Mouse (Mus musculus) monocyte, adult 59 days (primary cell): Measurements from ENCODE around the gene Awat1. TPM values are rescaled to one million over a fixed set of nuclear protein-coding genes. Genes with fewer than 3 reads are reported as not detected.

Experiments
- total RNA-seq, 2 experiments: library from RNA; stranded (reverse); gene quantifications; one replicate each; pipeline ENCODE4 v1.2.4; 2023

Awat1 gene
- not detected for total RNA-seq

DNA sequence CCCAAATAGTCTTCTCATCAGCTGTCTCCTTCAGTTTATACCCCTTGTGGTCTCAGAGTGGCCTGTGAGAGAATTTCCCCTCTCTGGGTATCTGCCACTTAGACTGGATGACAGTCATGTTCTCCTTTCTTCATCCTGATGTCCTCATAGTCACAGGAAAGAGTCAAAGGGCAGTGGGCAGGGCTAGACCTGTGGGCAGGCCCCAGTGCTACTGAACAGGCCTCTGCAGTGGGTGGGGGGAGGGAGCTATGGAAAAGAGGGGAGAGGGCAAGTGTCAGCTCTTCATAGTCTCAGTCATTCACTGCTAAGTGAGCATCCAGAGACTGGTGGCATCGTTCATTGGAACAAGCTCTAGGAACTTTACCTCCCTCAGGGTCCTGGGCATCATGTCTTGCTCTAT, at the start of gene Awat1:
Gene Awat1 (plus strand): TSS at position 301 of the 400 bp plus-strand sequence.

DNA sequence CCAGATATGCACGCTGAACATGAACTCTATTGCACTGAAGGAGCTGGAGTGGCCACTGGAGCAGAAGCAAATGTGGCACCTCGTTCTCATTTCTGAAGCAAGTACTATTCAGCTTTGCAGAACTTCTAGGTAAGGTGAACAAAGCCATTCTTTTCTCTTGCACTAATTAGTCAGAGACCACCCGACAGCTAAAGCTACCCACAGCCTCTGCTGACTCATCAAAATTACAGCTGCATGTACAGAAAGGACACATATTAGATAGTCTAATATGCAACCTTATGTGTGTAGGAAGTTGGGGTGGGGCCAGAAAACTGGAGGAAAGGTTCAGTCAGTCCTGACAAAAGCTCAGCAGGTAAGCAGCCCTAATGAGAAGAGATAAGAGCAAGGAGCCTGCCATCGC, 47.6 kb upstream of the Awat1 start, which contains the start of gene Dgat2l6:
Gene Dgat2l6 (plus strand): TSS at position 368 of the 400 bp plus-strand sequence.

DNA sequence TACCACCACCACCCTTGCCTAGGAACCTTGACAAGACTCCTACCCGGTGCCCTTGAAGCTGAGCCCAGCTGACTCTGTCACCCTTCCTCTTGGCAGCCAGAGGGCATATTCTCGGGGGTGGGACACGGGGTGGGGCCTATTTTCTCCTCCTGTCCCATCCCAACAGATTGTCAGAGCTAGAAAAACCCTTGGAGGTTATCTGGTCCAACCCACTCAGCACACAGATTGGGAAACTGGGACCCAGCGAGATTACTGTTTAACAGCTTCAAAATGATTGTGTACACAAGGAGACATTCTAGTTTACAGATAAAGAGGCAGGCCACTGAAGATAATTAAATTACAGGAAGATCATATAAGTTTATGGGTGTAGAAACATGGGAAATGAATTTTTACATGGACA, 22.7 kb downstream of the Awat1 start, which contains the start of gene P2ry4:
Gene P2ry4 (minus strand): TSS at position 79 of the 400 bp plus-strand sequence.

DNA sequence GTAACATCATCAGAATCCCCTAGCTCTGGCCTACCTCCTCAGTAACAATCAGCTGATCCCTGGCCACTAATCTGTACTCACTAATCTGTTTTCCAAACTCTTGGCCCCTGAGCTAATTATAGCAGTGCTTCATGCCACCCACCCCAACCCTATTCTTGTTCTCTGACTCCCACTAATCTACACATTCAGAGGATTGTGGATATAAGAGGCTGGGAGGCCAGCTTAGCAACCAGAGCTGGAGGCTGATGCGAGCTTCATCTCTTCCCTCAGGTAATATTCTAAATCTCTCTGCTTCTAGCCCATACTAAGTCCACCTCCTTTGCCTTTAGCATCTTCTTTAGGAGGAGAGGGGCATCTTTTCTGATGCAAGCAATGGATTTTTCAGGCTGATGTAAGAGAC, 33.3 kb downstream of the Awat1 start, which contains the start of gene Arr3:
Gene Arr3 (plus strand): TSS at position 184 of the 400 bp plus-strand sequence.

DNA sequence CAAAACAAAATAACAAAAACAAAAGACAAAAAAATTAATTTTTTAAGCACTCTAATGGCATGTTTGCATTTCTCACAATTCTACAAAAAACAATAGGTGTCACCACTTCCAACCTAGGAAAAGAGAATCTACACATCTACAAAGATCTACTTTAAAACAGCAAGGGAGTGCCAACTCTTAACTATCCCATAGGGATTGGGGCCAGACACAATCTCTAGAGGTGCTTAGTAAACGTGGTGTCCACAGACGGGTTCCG, 53.4 kb downstream of the Awat1 start, which contains the start of gene Kif4:
Gene Kif4 (plus strand): TSS at position 192 of the 256 bp plus-strand sequence.

DNA sequence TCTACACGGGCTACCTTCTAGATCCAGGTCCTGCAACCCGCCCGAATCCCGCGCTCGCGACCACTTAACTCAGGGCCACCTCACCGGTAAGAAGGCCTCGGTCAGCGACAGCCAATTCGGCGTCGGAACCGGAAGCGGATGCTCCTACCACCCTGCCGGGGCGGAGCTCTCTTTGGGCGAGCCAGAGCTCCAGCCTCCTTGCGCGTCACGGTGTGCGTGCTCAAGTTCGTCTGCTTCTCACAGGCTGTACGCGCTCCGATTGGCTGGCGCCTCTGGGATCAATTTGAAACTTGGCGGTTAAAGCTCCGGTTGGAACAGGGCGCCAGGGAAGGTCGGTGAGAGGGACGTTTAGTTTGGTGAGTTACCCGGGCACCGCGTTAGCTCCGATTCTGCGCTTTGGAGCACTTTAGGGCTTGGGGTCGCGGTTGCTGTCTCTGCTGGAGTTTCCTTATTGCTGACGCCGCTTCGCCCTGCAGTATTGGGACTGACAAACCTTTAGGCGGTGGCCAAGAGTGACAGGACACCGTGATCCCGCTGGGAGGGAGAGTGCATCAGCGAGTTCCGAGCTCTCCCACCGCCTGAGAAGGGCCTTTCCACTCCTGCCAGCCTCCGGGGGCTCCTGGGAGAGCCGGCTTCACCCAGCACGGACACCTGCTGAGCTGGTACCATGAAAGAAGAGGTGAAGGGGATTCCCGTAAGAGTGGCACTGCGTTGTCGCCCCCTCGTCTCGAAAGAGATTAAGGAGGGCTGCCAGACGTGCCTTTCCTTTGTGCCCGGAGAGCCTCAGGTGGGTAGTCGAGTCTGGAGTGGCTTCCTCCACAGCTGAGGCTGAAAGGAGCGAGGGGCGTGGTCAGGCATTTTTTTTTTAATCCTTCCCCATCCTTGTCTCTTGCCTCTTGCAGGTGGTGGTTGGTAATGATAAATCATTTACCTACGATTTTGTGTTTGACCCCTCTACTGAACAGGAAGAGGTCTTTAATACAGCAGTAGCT, 54.0 kb downstream of the Awat1 start, which contains the start of gene Pdzd11:
Gene Pdzd11 (minus strand): TSS at position 767 of the 992 bp plus-strand sequence.

Other genes starting within 250 kb of the Awat1 start
- gene Otud6a, start 143.2 kb upstream of the Awat1 start, total RNA-seq: not detected
- not detected for gene Awat2, start 129.5 kb upstream of the Awat1 start, total RNA-seq
- 10 to 100 TPM; 65.7 to 67.3 TPM for gene Igbp1, start 78.0 kb upstream of the Awat1 start, total RNA-seq
- gene Dgat2l6, start 47.4 kb upstream of the Awat1 start, total RNA-seq: not detected
- not detected for gene P2ry4, start 22.6 kb downstream of the Awat1 start, total RNA-seq
- not detected for gene Arr3, start 33.2 kb downstream of the Awat1 start, total RNA-seq
- under 1 TPM; 0.33 to 0.50 TPM for gene Kif4, start 53.5 kb downstream of the Awat1 start, total RNA-seq
- gene Pdzd11, start 54.3 kb downstream of the Awat1 start, total RNA-seq: 10 to 100 TPM; 18.6 to 18.8 TPM
- under 1 TPM in 1 of 2 experiments, not detected in 1; 0.18 TPM for gene Gdpd2, start 157.6 kb downstream of the Awat1 start, total RNA-seq
- 1 to 10 TPM; 1.7 to 2.5 TPM for gene Dlg3, start 195.5 kb downstream of the Awat1 start, total RNA-seq